Mouse (Mus musculus) heart, adult 2 months (tissue): ENCODE data around the gene Pctp.

Experiments used
- CTCF ChIP-seq: fragments of 200-600 bp; IDR thresholded peaks from 2 replicates; pipeline ENCODE4 v1.8.1; 2022; ENCODE audit warnings: antibody characterized with exemption, mild to moderate bottlenecking, moderate library complexity
- EP300 ChIP-seq: fragments of 200-500 bp; IDR thresholded peaks from 2 replicates; pipeline ENCODE4 v1.6.1; 2011; ENCODE audit warnings: low read depth, low read length, control low read depth; ENCODE audit not compliant: insufficient read depth
- POLR2A ChIP-seq: fragments of 200-500 bp; IDR thresholded peaks from 2 replicates; pipeline ENCODE4 v1.6.1; 2011; ENCODE audit warnings: mild to moderate bottlenecking, low read depth, low read length, control low read depth; ENCODE audit not compliant: insufficient read depth

DNA sequence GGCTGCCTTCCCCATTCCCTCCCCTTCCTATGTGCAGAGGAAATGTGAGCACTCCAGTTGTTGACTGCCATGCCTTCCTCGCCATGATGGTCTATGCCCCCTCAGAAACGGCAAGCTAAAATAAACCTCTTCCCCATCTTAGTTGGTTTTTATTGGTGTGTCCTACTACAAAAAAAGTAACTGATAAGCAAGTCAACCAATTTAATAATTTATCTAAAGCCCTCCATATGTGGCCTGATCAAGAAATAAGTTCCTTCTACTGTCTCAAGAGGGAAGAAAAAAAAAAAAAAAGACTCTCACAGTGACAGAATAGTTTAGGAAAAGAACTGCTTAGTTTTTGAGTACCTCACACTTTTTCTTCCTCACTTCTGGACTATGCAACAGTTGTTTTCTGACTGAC lies 22.6 kb downstream of the Pctp start:
- TF ChIP-seq POLR2A = no peak
- TF ChIP-seq CTCF = no peak
- TF ChIP-seq EP300 = no peak
